In genomic region chr7:67443001-67443555, GRCm38 (mm10) we compare ENCODE assay signal across 8 mouse cellular contexts.
DNase-seq lines count a peak whose midpoint lies in the region; ATAC-seq and TF ChIP-seq lines count a peak whose summit lies in the region.

No protein-coding gene starts in this region.

- 24% methylated on average over 12 of the region's 12 CpGs for WGBS in heart, embryonic 15.5 days
- 14% methylated on average over 12 of the region's 12 CpGs for WGBS in hindbrain, embryonic 16.5 days
- WGBS in midbrain, embryonic 12.5 days = 33% methylated on average over 12 of the region's 12 CpGs

- no peaks in the 10 kb centered on the region for H3K36me3 ChIP-seq in heart, embryonic 15.5 days
- H3K36me3 ChIP-seq in hindbrain, embryonic 16.5 days (ENCODE audit: control insufficient read depth, insufficient read depth, low read length) = no peaks in the 10 kb centered on the region
- H3K36me3 ChIP-seq in midbrain, embryonic 12.5 days = no peaks in the 10 kb centered on the region

- no peak for TF ChIP-seq POLR2A in embryonic fibroblast, embryonic 13.5 days (IDR thresholded peaks at IDR 0.05; ENCODE audit: low read depth, low read length)

- H3K4me2 ChIP-seq in heart, embryonic 15.5 days = peak overlapping the region; percentile 31
- H3K4me2 ChIP-seq in hindbrain, embryonic 16.5 days (ENCODE audit: low read length) = peak overlapping the region; percentile 34
- H3K4me2 ChIP-seq in midbrain, embryonic 12.5 days (replicated peaks) = peak overlapping the region; percentile 21; the same call in 1 of the 2 replicates

- H3K27me3 ChIP-seq in heart, embryonic 15.5 days = no peaks in the 10 kb centered on the region
- no peaks in the 10 kb centered on the region for H3K27me3 ChIP-seq in hindbrain, embryonic 16.5 days (replicated peaks; ENCODE audit: control insufficient read depth, insufficient read depth, low read length)
- H3K27me3 ChIP-seq in midbrain, embryonic 12.5 days = no peaks in the 10 kb centered on the region

- H3K4me1 ChIP-seq in heart, embryonic 15.5 days (replicated peaks) = peaks cover 48% of the 10 kb centered on the region
- H3K4me1 ChIP-seq in embryonic fibroblast, embryonic 13.5 days (ENCODE audit: control insufficient read depth, insufficient read depth, low read length) = peaks cover 7% of the 10 kb centered on the region; the same call in 1 of the 2 replicates
- H3K4me1 ChIP-seq in hindbrain, embryonic 16.5 days (ENCODE audit: control insufficient read depth, insufficient read depth, low read depth, low read length) = peaks cover 38% of the 10 kb centered on the region
- H3K4me1 ChIP-seq in midbrain, embryonic 12.5 days = peaks cover 33% of the 10 kb centered on the region

- no peak for ATAC-seq in heart, embryonic 15.5 days (replicated peaks; ENCODE audit: insufficient number of reproducible peaks, insufficient read depth, low FRiP score, low read depth)
- ATAC-seq in hindbrain, embryonic 16.5 days = peak; percentile 67
- no peak for ATAC-seq in midbrain, embryonic 12.5 days (ENCODE audit: low FRiP score, low read depth)

- H3K9ac ChIP-seq in heart, embryonic 15.5 days = peak overlapping the region; percentile 37
- peak overlapping the region; percentile 57 for H3K9ac ChIP-seq in hindbrain, embryonic 16.5 days (ENCODE audit: low read depth, low read length)
- H3K9ac ChIP-seq in midbrain, embryonic 12.5 days (replicated peaks) = peak overlapping the region; percentile 37; the same call in 1 of the 2 replicates

- H3K27ac ChIP-seq in heart, embryonic 15.5 days = peak overlapping the region; percentile 86
- H3K27ac ChIP-seq in embryonic fibroblast, embryonic 13.5 days (ENCODE audit: insufficient read depth, low read length) = peak overlapping the region; percentile 14
- peak overlapping the region; percentile 75 for H3K27ac ChIP-seq in hindbrain, embryonic 16.5 days (ENCODE audit: low read depth, low read length)
- peak overlapping the region; percentile 68 for H3K27ac ChIP-seq in midbrain, embryonic 12.5 days (replicated peaks)

- no peak for DNase-seq in heart, postnatal 4 days
- peak; percentile 73 for DNase-seq in adrenal gland, adult 2 months
- DNase-seq in yolk sac, embryonic 10.5 days (ENCODE audit: low spot score) = peak; percentile 58
- no peak for DNase-seq in kidney, adult 11 months

- no peak for TF ChIP-seq CTCF in embryonic fibroblast, embryonic 13.5 days (IDR thresholded peaks at IDR 0.05; ENCODE audit: borderline replicate concordance, insufficient read depth, low read length)

- H3K4me3 ChIP-seq in heart, embryonic 15.5 days = no peak overlapping the region
- no peak overlapping the region for H3K4me3 ChIP-seq in embryonic fibroblast, embryonic 13.5 days (ENCODE audit: insufficient read depth, low read length)
- no peak overlapping the region for H3K4me3 ChIP-seq in hindbrain, embryonic 16.5 days (ENCODE audit: low read length)
- H3K4me3 ChIP-seq in midbrain, embryonic 12.5 days = no peak overlapping the region

- H3K9me3 ChIP-seq in heart, embryonic 15.5 days (replicated peaks) = no peaks in the 10 kb centered on the region
- no peaks in the 10 kb centered on the region for H3K9me3 ChIP-seq in hindbrain, embryonic 16.5 days (ENCODE audit: control insufficient read depth, low read length)
- no peaks in the 10 kb centered on the region for H3K9me3 ChIP-seq in midbrain, embryonic 12.5 days

Comparison
In these comparisons a context has a peak if more than half of its experiments do, and no peak if none do; other contexts are left out.
1. H3K27ac ChIP-seq: peak in every context shown above with its lines; median percentile 86 in heart, embryonic 15.5 days; 75 in hindbrain, embryonic 16.5 days; 68 in midbrain, embryonic 12.5 days; 14 in embryonic fibroblast, embryonic 13.5 days.
2. DNase-seq: peak in adrenal gland, adult 2 months (single experiment) and yolk sac, embryonic 10.5 days (single experiment); none in heart, postnatal 4 days (single experiment) and kidney, adult 11 months (single experiment).
3. Peak in every context shown above with its lines, with median percentiles within 50 percentile points of each other: H3K4me2 ChIP-seq and H3K9ac ChIP-seq.